Mouse (Mus musculus) liver, embryonic 14.5 days (tissue): Measurements from ENCODE around the gene Vps9d1. TPM values are rescaled to one million over a fixed set of nuclear protein-coding genes. Genes with fewer than 3 reads are reported as not detected.

Experiments
- ATAC-seq: fragments of 200-750 bp; cut with Nextera tagmentation; 2 replicates; pipeline ENCODE4 v1.8.0; 2017; ENCODE audit warnings: moderate number of reproducible peaks, mild to moderate bottlenecking, moderate library complexity; ENCODE audit not compliant: insufficient read depth
- DNase-seq, 3 experiments: peaks; one replicate each; pipeline ENCODE4 v3.0.0-alpha.2; 2012 to 2013; ENCODE audit warnings: low read depth in 3 of 3, low spot score in 3 of 3
- H3K27ac ChIP-seq: fragments of 300-500 bp; sonication (generic); 2 replicates; pipeline ENCODE4 v1.5.1; 2014; ENCODE audit warnings: moderate library complexity, mild to moderate bottlenecking, control low read depth, inconsistent platforms
- H3K27me3 ChIP-seq: fragments of 300-500 bp; sonication (generic); 2 replicates; pipeline ENCODE4 v1.6.1; 2014; ENCODE audit warnings: mild to moderate bottlenecking, low read length, moderate library complexity; ENCODE audit not compliant: control insufficient read depth, insufficient read depth
- H3K36me3 ChIP-seq: fragments of 300-500 bp; sonication (generic); replicated peaks from 2 replicates; pipeline ENCODE4 v1.6.1; 2014; ENCODE audit warnings: low read depth; ENCODE audit not compliant: control insufficient read depth, insufficient read depth
- H3K4me1 ChIP-seq, 2 experiments: fragments of 200-500 bp in 1 of 2; fragments of 300-500 bp in 1 of 2; sonication (generic) in 1 of 2; replicated peaks; 2 replicates each; pipeline ENCODE4 v1.6.1; 2012 to 2014; ENCODE audit warnings: antibody characterized with exemption in 1 of 2, inconsistent platforms in 1 of 2, low read length in 1 of 2; ENCODE audit not compliant: control insufficient read depth in 2 of 2, insufficient read depth in 2 of 2
- H3K4me2 ChIP-seq: fragments of 300-500 bp; sonication (generic); 2 replicates; pipeline ENCODE4 v1.6.1; 2014; ENCODE audit warnings: low read depth, mild to moderate bottlenecking, control low read depth, moderate library complexity
- H3K4me3 ChIP-seq, 2 experiments: fragments of 200-500 bp in 1 of 2; fragments of 300-500 bp in 1 of 2; sonication (generic) in 1 of 2; 2 replicates each; pipeline ENCODE4 v1.5.1; 2012 to 2014; ENCODE audit warnings: low read depth in 2 of 2, low read length in 2 of 2, mild to moderate bottlenecking in 2 of 2, control low read depth in 1 of 2, inconsistent platforms in 1 of 2, moderate library complexity in 1 of 2; ENCODE audit not compliant: insufficient read depth in 1 of 2
- H3K9ac ChIP-seq: fragments of 300-500 bp; sonication (generic); replicated peaks from 2 replicates; pipeline ENCODE4 v1.6.1; 2014; ENCODE audit warnings: mild to moderate bottlenecking, control low read depth, moderate library complexity
- H3K9me3 ChIP-seq: fragments of 300-500 bp; sonication (generic); 2 replicates; pipeline ENCODE4 v1.6.1; 2016; ENCODE audit warnings: low read length, mixed read lengths; ENCODE audit not compliant: control insufficient read depth
- CTCF ChIP-seq: IDR thresholded peaks from 2 replicates; pipeline ENCODE4 v1.5.1; 2016; ENCODE audit warnings: antibody characterized with exemption, low read depth, control low read depth
- EP300 ChIP-seq: IDR thresholded peaks from 2 replicates; pipeline ENCODE4 v1.6.1; 2016; ENCODE audit warnings: antibody characterized with exemption, low read depth
- WGBS: fragments of 180-500 bp; shearing (Covaris S2); extraction: QIAGEN DNeasy Blood & Tissue Kit; methylation state at CpG from one replicate; pipeline ENCODE4 v1.1.7; 2014; ENCODE audit not compliant: insufficient replicate concordance; 5-methylcytosine and 5-hydroxymethylcytosine counted together
- polyA plus RNA-seq, 2 experiments: library from polyadenylated mRNA; depleted of rRNA in 1 of 2; stranded (reverse) in 1 of 2; unstranded in 1 of 2; fragments of >200 nt; fragmentation: Nextera tagmentation in 1 of 2; extraction: Ambion mirVana in 1 of 2; gene quantifications; 2 replicates each; pipeline versions ENCODE4 v1.2.1 to v1.2.3; 2012 to 2014

Gene Vps9d1
- polyA plus RNA-seq, 2 experiments = 2.4 to 7.8 TPM

GRCm38 (mm10) chr8:123220917-123221316 is 33.2 kb downstream of the Vps9d1 start:
- ATAC-seq (no peak), DNase-seq (no peak)
- Histone ChIP-seq H3K36me3 (no peaks in the 10 kb centered on the region), H3K4me3 (no peak overlapping the region), H3K4me1 (peaks cover 7 to 11% of the 10 kb centered on the region in 2 experiments), H3K27ac (no peak overlapping the region), H3K4me2 (no peak overlapping the region), H3K27me3 (no peaks in the 10 kb centered on the region), H3K9ac (no peak overlapping the region), H3K9me3 (no peaks in the 10 kb centered on the region)
- TF ChIP-seq EP300 (no peak), CTCF (no peak)
- 59% methylated on average over 1 of the region's 1 CpGs for WGBS

- DNase-seq = no peak
These were observed 38.7 kb downstream of the Vps9d1 start for GRCm38 (mm10) chr8:123215430-123215829.

GRCm38 (mm10) chr8:123213118-123213772 is 40.9 kb downstream of the Vps9d1 start:
- H3K36me3 ChIP-seq = peaks cover 10% of the 10 kb centered on the region
- ATAC-seq = peak; percentile 14
- H3K4me2 ChIP-seq = peak overlapping the region; percentile 95
- no peaks in the 10 kb centered on the region for H3K9me3 ChIP-seq
- peaks cover 12% of the 10 kb centered on the region in 2 experiments for H3K4me1 ChIP-seq
- no peak for DNase-seq
- no peaks in the 10 kb centered on the region for H3K27me3 ChIP-seq
- WGBS = 25% methylated on average over 22 of the region's 22 CpGs
- TF ChIP-seq EP300 (no peak), CTCF (no peak)
- H3K9ac ChIP-seq = peak overlapping the region; percentile 57
- H3K4me3 ChIP-seq = peak overlapping the region; percentile 60 to 80
- H3K27ac ChIP-seq = peak overlapping the region; percentile 31

More at GRCm38 (mm10) chr8:123215430-123215829, 38.7 kb downstream of the Vps9d1 start:
- no peaks in the 10 kb centered on the region for H3K27me3 ChIP-seq
- 20% methylated on average over 3 of the region's 3 CpGs for WGBS
- no peak for ATAC-seq
- TF ChIP-seq EP300 (no peak), CTCF (no peak)
- H3K36me3 ChIP-seq = 0 out of 2 replicates have a peak, but pooled peaks cover 1% of the 10 kb centered on the region
- peaks cover 12% of the 10 kb centered on the region in 2 experiments for H3K4me1 ChIP-seq
- H3K4me3 ChIP-seq = no peak overlapping the region
- no peak overlapping the region for H3K27ac ChIP-seq
- no peak overlapping the region for H3K4me2 ChIP-seq
- H3K9ac ChIP-seq = no peak overlapping the region
- no peaks in the 10 kb centered on the region for H3K9me3 ChIP-seq

- H3K4me3 ChIP-seq = peak within 1 kb of the TSS; percentile 80 to 89
- H3K27me3 ChIP-seq = no peaks in the 10 kb centered on the region
- peak within 1 kb of the TSS; percentile 31 for H3K27ac ChIP-seq
- under 1% methylated on average over 76 of the region's 76 CpGs for WGBS
- peaks cover 12% of the 10 kb centered on the region in 2 experiments for H3K4me1 ChIP-seq
- ATAC-seq (peak; percentile 88), DNase-seq (peak; percentile 80 to 86 (median 85))
- H3K36me3 ChIP-seq = peaks cover 12% of the 10 kb centered on the region
- H3K9ac ChIP-seq = peak within 1 kb of the TSS; percentile 82
- peak within 1 kb of the TSS; percentile 95 for H3K4me2 ChIP-seq
- no peaks in the 10 kb centered on the region for H3K9me3 ChIP-seq
- TF ChIP-seq CTCF (peak; percentile 69), EP300 (peak; percentile 59; the same call in 1 of the 2 replicates)
These were observed 41.6 kb downstream of the Vps9d1 start, which contains the start of the genes Chmp1a and Spata33 for GRCm38 (mm10) chr8:123212321-123213117. Chmp1a (minus strand) TSS chr8:123212763. Spata33 (plus strand) TSS chr8:123212832.

GRCm38 (mm10) chr8:123211876-123212275 is 42.3 kb downstream of the Vps9d1 start:
- H3K27me3 ChIP-seq = no peaks in the 10 kb centered on the region
- DNase-seq (no peak), ATAC-seq (no peak)
- H3K27ac ChIP-seq = peak overlapping the region; percentile 31
- no peaks in the 10 kb centered on the region for H3K9me3 ChIP-seq
- H3K4me2 ChIP-seq = peak overlapping the region; percentile 95
- TF ChIP-seq EP300 (no peak), CTCF (no peak)
- H3K36me3 ChIP-seq = peaks cover 16% of the 10 kb centered on the region
- H3K4me3 ChIP-seq = peak overlapping the region; percentile 80 to 89
- 20% methylated on average over 10 of the region's 10 CpGs for WGBS
- H3K4me1 ChIP-seq = peaks cover 12% of the 10 kb centered on the region in 2 experiments
- H3K9ac ChIP-seq = peak overlapping the region; percentile 82
